Mouse (Mus musculus): Measurements from ENCODE around the gene Rnf166. TPM values are rescaled to one million over a fixed set of nuclear protein-coding genes. Genes with fewer than 3 reads are reported as not detected.
A peak's percentile ranks its signal among the peaks of the same experiment; 100 is the strongest.

Gene Rnf166
- total and polyA plus RNA-seq, 3 experiments = 7.7 to 13.0 (median 8.5) TPM

DNA sequence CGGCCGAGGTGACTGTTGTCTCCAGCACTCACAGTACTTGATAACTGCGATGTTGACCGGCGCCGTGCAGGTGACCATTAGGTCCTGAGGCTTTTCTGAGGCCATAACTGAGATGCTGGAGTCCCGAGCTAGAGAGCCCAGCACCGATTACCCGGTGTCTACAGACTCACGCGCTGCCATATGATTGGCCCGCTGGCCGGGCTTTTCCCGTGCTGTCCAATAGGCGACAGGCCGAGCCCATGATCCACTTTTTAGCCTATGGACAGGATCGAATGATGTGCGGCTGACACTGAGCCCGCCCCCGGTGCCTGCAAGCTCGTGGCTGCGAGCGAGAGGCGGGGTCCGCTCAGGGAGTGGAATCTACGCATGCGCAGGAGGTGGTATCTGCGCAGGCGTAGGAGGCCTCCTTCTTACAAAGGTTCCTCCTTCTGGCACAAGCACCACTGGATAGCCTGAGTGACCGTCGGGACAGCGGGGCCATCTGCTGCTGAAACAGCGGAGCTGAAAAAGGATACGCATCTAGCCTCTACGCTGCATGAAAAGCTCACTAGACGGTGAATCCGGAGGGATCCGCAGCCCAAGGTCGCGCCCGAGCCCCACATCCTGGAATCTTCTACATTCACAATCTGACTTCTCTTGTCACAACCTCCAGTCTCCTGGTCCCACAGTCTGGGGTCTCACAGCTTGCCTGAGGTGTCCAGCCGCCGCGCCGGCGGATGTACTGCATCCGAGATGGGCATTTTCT lies 32.4 kb downstream of the Rnf166 start, which contains the start of gene Mvd (continued):
- TF ChIP-seq JUND (conservative IDR thresholded peaks at IDR 0.05; ENCODE audit: low read depth, low read length) (no peak), ZNF384 (IDR thresholded peaks at IDR 0.05; ENCODE audit: low read depth, low read length) (no peak), SMC3 (IDR thresholded peaks at IDR 0.05; ENCODE audit: low read depth, low read length) (peak; percentile 40), ZMIZ1 (IDR thresholded peaks at IDR 0.05; ENCODE audit: low read depth, low read length) (peak; percentile 81), RAD21 (IDR thresholded peaks at IDR 0.05; ENCODE audit: low read depth, low read length) (peak; percentile 61)

DNA sequence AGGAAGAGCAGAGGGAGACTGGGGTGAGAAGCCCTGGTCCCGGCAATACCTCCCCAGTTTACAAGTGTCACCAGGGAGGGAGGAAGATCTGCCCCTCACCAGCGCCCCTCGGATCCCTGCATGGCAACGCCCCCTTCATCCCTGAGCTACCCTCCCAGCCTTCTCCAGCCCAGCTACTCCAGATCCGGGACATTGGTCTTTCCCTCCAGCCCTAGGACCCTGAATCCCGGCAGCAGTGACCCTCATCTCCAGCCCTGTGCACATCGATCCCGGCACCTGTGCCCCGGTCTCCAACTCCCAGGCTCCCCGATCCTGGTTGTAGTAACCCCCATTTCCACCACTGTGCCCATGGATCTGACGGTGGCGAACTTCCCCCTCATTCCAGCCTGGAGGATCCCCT lies 33.1 kb downstream of the Rnf166 start:
- H3K27me3 ChIP-seq (replicated peaks) = no peaks in the 10 kb centered on the region
- peak overlapping the region; percentile 74 to 81 (median 75) for H3K4me3 ChIP-seq (replicated peaks in 1 of 3; ENCODE audit: low read depth in 2 of 3, low read length in 2 of 3, poor library complexity in 1 of 3)
- in situ Hi-C loops (cut with MboI; ENCODE audit: low pct_ligation_motif_present, low pct_unique_long_range_greater_than_20kb, low sequenced_read_pairs) (loop anchor here (25.0 kb wide), 1 partner anchor 855 kb away; the partner anchor contains the start of genes Fbxo31 and Map1lc3b), dilution Hi-C loops (cut with MboI; ENCODE audit: extremely low pct_ligation_motif_present, extremely low pct_unique_long_range_greater_than_20kb, low sequenced_read_pairs) (no loop called here)
- no peak for DNase-seq (ENCODE audit: extremely low read depth)
- TF ChIP-seq POLR2AphosphoS2 (IDR thresholded peaks at IDR 0.05; ENCODE audit: low read depth, low read length) (no peak), RCOR1 (conservative IDR thresholded peaks at IDR 0.05; ENCODE audit: low read depth, low read length) (no peak), MXI1 (IDR thresholded peaks at IDR 0.05; ENCODE audit: low read depth, low read length) (no peak), PAX5 (IDR thresholded peaks at IDR 0.05; ENCODE audit: low read length) (no peak), E2F4 (IDR thresholded peaks at IDR 0.05; ENCODE audit: insufficient replicate concordance, low read depth, low read length) (no peak), KAT2A (IDR thresholded peaks at IDR 0.05; ENCODE audit: insufficient replicate concordance, low read length) (no peak), UBTF (IDR thresholded peaks at IDR 0.05; ENCODE audit: low read depth, low read length) (no peak), MYC (IDR thresholded peaks at IDR 0.05; ENCODE audit: low read depth, low read length) (no peak), ZC3H11A (IDR thresholded peaks at IDR 0.05; ENCODE audit: low read depth, low read length) (no peak), ZMIZ1 (IDR thresholded peaks at IDR 0.05; ENCODE audit: low read depth, low read length) (no peak), EP300 (IDR thresholded peaks at IDR 0.05; ENCODE audit: low read length) (no peak), CHD2 (IDR thresholded peaks at IDR 0.05; ENCODE audit: low read length) (no peak), HCFC1 (IDR thresholded peaks at IDR 0.05; ENCODE audit: low read depth, low read length) (no peak), ELF1 (IDR thresholded peaks at IDR 0.05; ENCODE audit: low read depth, low read length) (no peak), ZKSCAN1 (IDR thresholded peaks at IDR 0.05; ENCODE audit: borderline replicate concordance, low read depth, low read length) (no peak), ETS1 (conservative IDR thresholded peaks at IDR 0.05; ENCODE audit: low read depth, low read length) (no peak), GABPA (IDR thresholded peaks at IDR 0.05; ENCODE audit: insufficient replicate concordance, low read depth, low read length) (no peak), BHLHE40 (IDR thresholded peaks at IDR 0.05; ENCODE audit: low read depth, low read length) (no peak), MAFK (IDR thresholded peaks at IDR 0.05; ENCODE audit: insufficient replicate concordance, low read length) (no peak)
- H3K4me2 ChIP-seq (ENCODE audit: insufficient read depth, low read depth, poor library complexity, severe bottlenecking) = peak overlapping the region; percentile 89
- no peak overlapping the region for H3K27ac ChIP-seq (ENCODE audit: insufficient read depth, low read depth)
- H3K9ac ChIP-seq (ENCODE audit: insufficient read depth, low read depth) = peak overlapping the region; percentile 61
- H3K9me3 ChIP-seq (replicated peaks; ENCODE audit: low read length) = peaks cover 4% of the 10 kb centered on the region
- H3K4me1 ChIP-seq (ENCODE audit: control insufficient read depth in 1 of 2, insufficient read depth in 2 of 2) = peaks cover 4 to 43% of the 10 kb centered on the region in 2 experiments; a peak in 3 of 4 replicates
- H3K36me3 ChIP-seq (replicated peaks in 1 of 2; ENCODE audit: control insufficient read depth in 1 of 2, insufficient read depth in 1 of 2, low read length in 1 of 2) = peaks cover 21 to 37% of the 10 kb centered on the region in 2 experiments
- H3K79me2 ChIP-seq (replicated peaks; ENCODE audit: control insufficient read depth, extremely low read depth, insufficient read depth, poor library complexity, severe bottlenecking) = no peaks in the 10 kb centered on the region

Measured in CH12.LX (cell line).